Comparison of ENCODE assay signal across 1 mouse cellular context in the genomic region with DNA sequence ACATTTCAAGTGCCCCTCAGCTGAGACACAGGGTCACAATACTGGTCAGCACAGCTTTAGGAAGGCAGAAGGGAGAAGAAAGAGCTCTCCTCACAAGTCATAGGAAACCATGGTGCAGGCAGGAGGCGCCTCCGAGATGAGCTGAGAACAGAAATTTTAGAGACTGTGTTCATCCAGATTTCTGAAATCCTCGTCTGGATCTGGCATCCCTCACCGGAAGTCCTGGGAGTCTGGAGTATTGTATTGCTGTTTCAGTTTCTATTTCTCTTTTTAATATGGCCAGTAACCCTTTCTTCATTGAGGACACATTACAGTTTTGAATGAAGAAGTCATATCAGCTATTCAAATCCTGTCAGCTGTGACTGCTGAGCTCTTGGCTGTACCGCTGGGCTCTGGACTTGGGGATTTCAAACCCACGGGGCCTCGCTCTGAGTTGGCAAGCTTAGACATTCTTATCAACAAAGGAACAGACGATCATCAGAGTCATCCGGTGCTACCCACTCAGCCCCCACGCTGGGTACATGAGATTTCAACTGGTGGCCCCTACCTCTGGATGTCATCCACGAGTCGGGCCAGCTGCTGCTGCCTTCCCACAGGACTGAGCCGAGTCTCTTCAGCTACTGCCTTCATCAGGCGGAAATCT.
TF ChIP-seq lines count a peak whose summit lies in the region.

No protein-coding gene starts in this region.

TF ChIP-seq in CH12.LX, 34 proteins besides CTCF, POLR2A, EP300 and RAD21:
- no peak for TF ChIP-seq USF2 (conservative IDR thresholded peaks at IDR 0.05; ENCODE audit: low read depth, low read length)
- TF ChIP-seq SIN3A (IDR thresholded peaks at IDR 0.05; ENCODE audit: low read length) = no peak
- no peak for TF ChIP-seq SMC3 (IDR thresholded peaks at IDR 0.05; ENCODE audit: low read depth, low read length)
- TF ChIP-seq E2F4 (IDR thresholded peaks at IDR 0.05; ENCODE audit: insufficient replicate concordance, low read depth, low read length) = no peak
- no peak for TF ChIP-seq USF1 (IDR thresholded peaks at IDR 0.05; ENCODE audit: low read depth, low read length)
- TF ChIP-seq IRF4 (IDR thresholded peaks at IDR 0.05; ENCODE audit: low read depth, low read length) = no peak
- no peak for TF ChIP-seq TCF12 (IDR thresholded peaks at IDR 0.05; ENCODE audit: low read depth, low read length)
- no peak for TF ChIP-seq ELF1 (IDR thresholded peaks at IDR 0.05; ENCODE audit: low read depth, low read length)
- no peak for TF ChIP-seq CHD1 (IDR thresholded peaks at IDR 0.05; ENCODE audit: low read depth, low read length)
- TF ChIP-seq NELFE (IDR thresholded peaks at IDR 0.05; ENCODE audit: low read depth, low read length) = no peak
- no peak for TF ChIP-seq POLR2AphosphoS2 (IDR thresholded peaks at IDR 0.05; ENCODE audit: low read depth, low read length)
- no peak for TF ChIP-seq CHD2 (IDR thresholded peaks at IDR 0.05; ENCODE audit: low read length)
- TF ChIP-seq JUN (IDR thresholded peaks at IDR 0.05; ENCODE audit: insufficient read depth, low read depth, low read length) = no peak
- TF ChIP-seq MAX (IDR thresholded peaks at IDR 0.05; ENCODE audit: low read length) = no peak
- no peak for TF ChIP-seq NRF1 (IDR thresholded peaks at IDR 0.05; ENCODE audit: low read depth, low read length)
- no peak for TF ChIP-seq PAX5 (IDR thresholded peaks at IDR 0.05; ENCODE audit: low read length)
- TF ChIP-seq MAZ (IDR thresholded peaks at IDR 0.05; ENCODE audit: low read depth, low read length) = no peak
- no peak for TF ChIP-seq TBP (conservative IDR thresholded peaks at IDR 0.05; ENCODE audit: low read depth, low read length)
- no peak for TF ChIP-seq ZKSCAN1 (IDR thresholded peaks at IDR 0.05; ENCODE audit: borderline replicate concordance, low read depth, low read length)
- TF ChIP-seq KAT2A (IDR thresholded peaks at IDR 0.05; ENCODE audit: insufficient replicate concordance, low read length) = no peak
